Mouse (Mus musculus) myocyte (in vitro differentiated cells): ENCODE measurements at regions not wholly inside any gene's neighbourhood (a gene's known extent, or its start where the extent isn't known, plus 50 kb on each side); places are given as distances from the start of the nearest gene placed in this dataset.

Experiments
- E2F4 ChIP-seq: IDR thresholded peaks from one replicate; pipeline ENCODE4 v1.6.1; 2011; ENCODE audit warnings: mild to moderate bottlenecking, control low read depth, moderate library complexity; ENCODE audit not compliant: insufficient read depth
- MYOG ChIP-seq, 3 experiments: IDR thresholded peaks; one replicate each; pipeline ENCODE4 v1.6.1; 2011; ENCODE audit warnings: control low read depth in 2 of 3, low read depth in 2 of 3, mild to moderate bottlenecking in 2 of 3; ENCODE audit not compliant: insufficient read length in 2 of 3, control insufficient read depth in 1 of 3, insufficient read depth in 1 of 3
- POLR2A ChIP-seq: IDR thresholded peaks from one replicate; pipeline ENCODE4 v1.6.1; 2011; ENCODE audit warnings: low read depth, mild to moderate bottlenecking, control low read depth, moderate library complexity; ENCODE audit not compliant: insufficient read length
- POLR2AphosphoS2 ChIP-seq: IDR thresholded peaks from one replicate; pipeline ENCODE4 v1.6.1; 2011; ENCODE audit warnings: low read depth, control low read depth; ENCODE audit not compliant: insufficient read length
- TCF3 ChIP-seq: IDR thresholded peaks from one replicate; pipeline ENCODE4 v1.6.1; 2011; ENCODE audit warnings: low read depth, control low read depth; ENCODE audit not compliant: insufficient read length
- USF1 ChIP-seq: IDR thresholded peaks from one replicate; pipeline ENCODE4 v1.6.1; 2011; ENCODE audit warnings: low read depth, mild to moderate bottlenecking, control low read depth, moderate library complexity

DNA sequence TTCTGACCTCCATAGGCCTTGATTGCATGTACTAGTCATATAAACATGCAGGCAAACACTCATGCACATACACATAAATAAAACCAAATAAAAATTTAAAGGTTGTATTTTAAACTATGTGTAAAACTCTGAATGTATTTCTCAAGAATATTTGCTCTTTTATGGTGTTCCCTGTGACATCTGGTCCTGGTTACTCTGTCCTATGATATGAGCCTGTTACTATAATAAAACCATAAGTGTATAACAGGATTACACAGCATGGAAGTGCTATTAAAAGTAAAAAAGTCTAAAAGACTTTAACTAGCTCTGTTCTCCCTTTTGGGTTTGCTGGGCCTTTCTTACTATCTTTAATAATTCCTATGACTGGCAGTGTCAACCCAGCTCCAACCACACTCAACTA, 103.0 kb upstream of the Zpld1 start:
- TF ChIP-seq POLR2A (no peak), POLR2AphosphoS2 (no peak), E2F4 (no peak), USF1 (no peak), TCF3 (no peak), MYOG (IDR thresholded peaks at IDR 0.05; ENCODE audit: control insufficient read depth in 1 of 3, insufficient read depth in 1 of 3, insufficient read length in 2 of 3, low read depth in 2 of 3) (no peak)
